Mouse (Mus musculus) heart, postnatal 14 days (tissue): ENCODE measurements around the gene Mgp. TPM values are rescaled to one million over a fixed set of nuclear protein-coding genes. Genes with fewer than 3 reads are reported as not detected.

Source experiments
- total RNA-seq, 2 experiments: library from RNA; stranded (reverse); gene quantifications; 2 replicates each; pipeline ENCODE4 v1.2.3; 2021

Mgp gene
- total RNA-seq, 2 experiments from 2014 or later: 373 to 513 TPM

Other genes with a start within 250 kb of the Mgp start
- 10 to 100 TPM; 30.5 to 34.4 TPM for gene Plbd1, start 213.9 kb downstream of the Mgp start, total RNA-seq
- not detected for gene Gucy2c, start 94.1 kb downstream of the Mgp start, total RNA-seq
- 10 to 100 TPM; 12.1 to 15.3 TPM for gene Hist4h4, start 71.4 kb downstream of the Mgp start, total RNA-seq
- gene H2afj, start 67.6 kb downstream of the Mgp start, total RNA-seq: 10 to 100 TPM; 33.4 to 38.2 TPM
- 1 to 10 TPM; 1.0 to 1.3 TPM for gene BC049715, start 48.2 kb downstream of the Mgp start, total RNA-seq
- 10 to 100 TPM; 64.3 to 66.0 TPM for gene Wbp11, start 47.6 kb downstream of the Mgp start, total RNA-seq
- gene Smco3, start 40.4 kb downstream of the Mgp start, total RNA-seq: not detected
- gene Art4, start 18.1 kb downstream of the Mgp start, total RNA-seq: 10 to 100 TPM; 14.7 to 18.2 TPM
- gene Erp27, start 46.4 kb upstream of the Mgp start, total RNA-seq: under 1 TPM in 1 of 2 experiments, not detected in 1; 0.17 TPM
- under 1 TPM in 1 of 2 experiments, not detected in 1; 0.46 TPM for gene Pde6h, start 48.0 kb upstream of the Mgp start, total RNA-seq
- 10 to 100 TPM; 36.9 to 45.4 TPM for gene Arhgdib, start 66.1 kb upstream of the Mgp start, total RNA-seq